Mouse (Mus musculus): Measurements from ENCODE around the gene Pola1.

- TF ChIP-seq CTCF (IDR thresholded peaks at IDR 0.05; ENCODE audit: low read depth, low read length), result no peak
- TF ChIP-seq POLR2A (IDR thresholded peaks at IDR 0.05; ENCODE audit: borderline replicate concordance, low read depth, low read length), result no peak
Observed at GRCm38 (mm10) chrX:93368211-93368610, 263.7 kb downstream of the Pola1 start.
